Mouse (Mus musculus): Measurements from ENCODE around the gene Olfr869.

- TF ChIP-seq POLR2A (IDR thresholded peaks at IDR 0.05; ENCODE audit: low read depth, low read length) (no peak), CTCF (conservative IDR thresholded peaks at IDR 0.05; ENCODE audit: insufficient read depth, insufficient read length, low read depth, low read length) (no peak)
Measured at GRCm38 (mm10) chr9:20098326-20098725, 30.5 kb upstream of the Olfr869 start, which contains the start of gene Olfr868.

Measured in kidney, adult 2 months (tissue).